Mouse (Mus musculus): ENCODE data around the gene Polrmt. TPM values are rescaled to one million over a fixed set of nuclear protein-coding genes. Genes with fewer than 3 reads are reported as not detected.
"Not testable (repeated sequence)": the region's sequence is repeated elsewhere in the genome, so short reads cannot be mapped to it uniquely, and the experiment has no call there.

Polrmt gene
- total RNA-seq, 4 experiments from 2014 or later: 47.9 to 56.7 (median 51.6) TPM

- DNase-seq (ENCODE audit: low spot score in 2 of 2): no peak
Observed at GRCm38 (mm10) chr10:79774486-79775279, 28.3 kb upstream of the Polrmt start.

GRCm38 (mm10) chr10:79773208-79773607, 26.8 kb upstream of the Polrmt start:
- no peak for DNase-seq (ENCODE audit: low spot score in 2 of 2)

GRCm38 (mm10) chr10:79772320-79772719, 25.9 kb upstream of the Polrmt start:
- no peak for DNase-seq (ENCODE audit: low spot score in 2 of 2)

GRCm38 (mm10) chr10:79769329-79769728, 22.9 kb upstream of the Polrmt start:
- no peak for DNase-seq (ENCODE audit: low spot score in 2 of 2)

GRCm38 (mm10) chr10:79768400-79768799, 22.0 kb upstream of the Polrmt start:
- peak; percentile 53 to 82 for DNase-seq (ENCODE audit: low spot score in 2 of 2)

GRCm38 (mm10) chr10:79767372-79768244, 21.2 kb upstream of the Polrmt start:
- peak; percentile 86 to 98 for DNase-seq (ENCODE audit: low spot score in 2 of 2)

- peak; percentile 98 to 99 for DNase-seq (ENCODE audit: low spot score in 2 of 2)
Observed at GRCm38 (mm10) chr10:79766508-79767325, 20.3 kb upstream of the Polrmt start, which contains the start of gene Rnf126. TSS of gene Rnf126 (minus strand) at chr10:79766952.

GRCm38 (mm10) chr10:79766001-79766507, 19.7 kb upstream of the Polrmt start:
- no peak for DNase-seq (ENCODE audit: low spot score in 2 of 2)

GRCm38 (mm10) chr10:79765228-79765745, 18.9 kb upstream of the Polrmt start:
- peak in 1 of 2 experiments; percentile 15 for DNase-seq (ENCODE audit: low spot score in 2 of 2)

GRCm38 (mm10) chr10:79764234-79764633, 17.9 kb upstream of the Polrmt start:
- DNase-seq (ENCODE audit: low spot score in 2 of 2): peak in 1 of 2 experiments; percentile 45

GRCm38 (mm10) chr10:79762875-79763274, 16.5 kb upstream of the Polrmt start:
- no peak for DNase-seq (ENCODE audit: low spot score in 2 of 2)

GRCm38 (mm10) chr10:79760603-79761143, 14.3 kb upstream of the Polrmt start:
- no peak for DNase-seq (ENCODE audit: low spot score in 2 of 2)

- not testable (repeated sequence) for DNase-seq (ENCODE audit: low spot score in 2 of 2)
Observed at GRCm38 (mm10) chr10:79759675-79760074, 13.3 kb upstream of the Polrmt start.

- no peak for DNase-seq (ENCODE audit: low spot score in 2 of 2)
Observed at GRCm38 (mm10) chr10:79756660-79757059, 10.3 kb upstream of the Polrmt start.

- no peak for DNase-seq (ENCODE audit: low spot score in 2 of 2)
Observed at GRCm38 (mm10) chr10:79755854-79756253, 9.5 kb upstream of the Polrmt start.

GRCm38 (mm10) chr10:79754856-79755516, 8.6 kb upstream of the Polrmt start, which contains the start of gene Fgf22:
TSS of gene Fgf22 (plus strand) at chr10:79755076.
- DNase-seq (ENCODE audit: low spot score in 2 of 2): peak; percentile 61 to 81

GRCm38 (mm10) chr10:79748496-79748895, 2.1 kb upstream of the Polrmt start:
- DNase-seq (ENCODE audit: low spot score in 2 of 2): no peak

GRCm38 (mm10) chr10:79746774-79747151, 382 bp upstream of the Polrmt start:
- DNase-seq (ENCODE audit: low spot score in 2 of 2): no peak

- DNase-seq (ENCODE audit: low spot score in 2 of 2): no peak
Observed at GRCm38 (mm10) chr10:79745411-79745810, 970 bp downstream of the Polrmt start.

Data from left cerebral cortex, adult 8-10 months (tissue).